Mouse (Mus musculus) erythroblast, embryonic 14.5 days (primary cell): ENCODE results near the gene Spats2l.

Experiments used
- GATA1 ChIP-seq: IDR thresholded peaks from 2 replicates; pipeline ENCODE4 v1.6.1; 2012; ENCODE audit warnings: low read length, inconsistent platforms, mixed read lengths
- TAL1 ChIP-seq: IDR thresholded peaks from 3 replicates; pipeline ENCODE4 v1.6.1; 2012; ENCODE audit warnings: low read length, inconsistent platforms, mixed read lengths

DNA sequence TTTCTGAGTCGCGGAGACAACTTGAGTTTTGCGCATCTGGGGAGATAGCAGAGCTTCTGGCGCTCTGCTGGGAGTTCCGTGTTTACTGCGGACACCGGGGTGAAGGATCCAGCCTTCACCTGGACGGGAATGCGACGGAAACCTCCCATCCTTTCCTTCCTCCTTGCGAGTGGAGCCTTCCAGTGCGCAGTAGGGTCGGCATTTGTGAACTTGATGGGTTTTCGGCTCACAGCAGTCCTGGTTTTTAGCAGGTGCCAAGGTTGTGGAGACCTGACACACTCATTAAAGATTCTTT, 1.5 kb downstream of the Spats2l start:
- TF ChIP-seq GATA1 (no peak), TAL1 (no peak)
